Mouse (Mus musculus) liver, embryonic 14.5 days (tissue): Measurements from ENCODE around the gene Tmem41b.

ENCODE experiments used
- CTCF ChIP-seq: IDR thresholded peaks from 2 replicates; pipeline ENCODE4 v1.5.1; 2016; ENCODE audit warnings: antibody characterized with exemption, low read depth, control low read depth
- EP300 ChIP-seq: IDR thresholded peaks from 2 replicates; pipeline ENCODE4 v1.6.1; 2016; ENCODE audit warnings: antibody characterized with exemption, low read depth

DNA sequence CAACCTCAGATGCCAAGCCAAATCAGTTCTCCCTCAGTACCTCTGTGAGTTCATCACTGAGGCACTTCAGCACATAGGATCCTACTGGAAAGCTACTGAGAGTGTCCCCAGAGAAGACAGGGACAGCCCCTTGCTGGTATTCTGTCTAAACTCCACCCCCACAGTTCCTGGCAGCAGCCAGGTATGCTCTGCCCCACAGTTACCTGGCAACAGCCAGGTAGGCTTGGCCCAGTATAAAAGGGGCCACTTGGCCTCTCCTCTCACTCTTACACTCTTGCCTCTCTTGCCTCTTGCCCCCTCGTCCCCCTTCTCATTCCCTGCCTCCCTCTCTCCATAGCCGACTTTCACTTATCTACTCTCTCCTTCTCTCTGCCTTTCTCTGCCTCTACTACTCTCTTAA lies 61.8 kb downstream of the Tmem41b start:
- TF ChIP-seq CTCF (no peak), EP300 (no peak)
